Mouse (Mus musculus) adrenal gland, adult 2 months (tissue): ENCODE data around the gene Rrnad1. TPM values are rescaled to one million over a fixed set of nuclear protein-coding genes. Genes with fewer than 3 reads are reported as not detected.

Experiments
- DNase-seq: peaks from one replicate; pipeline ENCODE4 v3.0.0; 2021
- polyA plus RNA-seq: library from polyadenylated mRNA; depleted of rRNA; stranded (reverse); fragments of >200 nt; gene quantifications from 2 replicates; pipeline ENCODE4 v1.2.3, GENCODE M21; 2012; rRNA removed
- total RNA-seq, 2 experiments: library from RNA; stranded (reverse); gene quantifications; 2 replicates each; pipeline ENCODE4 v1.2.3; 2021

Rrnad1 gene
- total and polyA plus RNA-seq, 3 experiments: 13.1 to 41.5 (median 16.3) TPM

- peak; percentile 61 for DNase-seq
Measured at GRCm38 (mm10) chr3:87884708-87885251, 45.7 kb downstream of the Rrnad1 start.

- no peak for DNase-seq
Measured at GRCm38 (mm10) chr3:87884291-87884690, 46.2 kb downstream of the Rrnad1 start.

- peak; percentile 48 for DNase-seq
Measured at GRCm38 (mm10) chr3:87877730-87878129, 52.8 kb downstream of the Rrnad1 start.

Other genes with a start within 250 kb of the Rrnad1 start
- gene Lrrc71, start 182.1 kb downstream of the Rrnad1 start, total RNA-seq: 1 to 10 TPM in 1 of 2 experiments, not detected in 1; 1.2 TPM
- gene Lrrc71, start 182.1 kb downstream of the Rrnad1 start, polyA plus RNA-seq: 0.06 and 0.43 TPM in 2 replicates
- 1 to 10 TPM; 4.6 to 6.3 TPM for gene Ntrk1, start 135.6 kb downstream of the Rrnad1 start, total RNA-seq
- gene Ntrk1, start 135.6 kb downstream of the Rrnad1 start, polyA plus RNA-seq: 8.8 and 17.4 TPM in 2 replicates
- under 1 TPM; 0.52 to 0.69 TPM for gene Insrr, start 133.8 kb downstream of the Rrnad1 start, total RNA-seq
- 1.2 and 3.9 TPM in 2 replicates for gene Insrr, start 133.8 kb downstream of the Rrnad1 start, polyA plus RNA-seq
- 10 to 100 TPM; 20.0 to 23.9 TPM for gene Pear1, start 106.4 kb downstream of the Rrnad1 start, total RNA-seq
- 63.3 and 71.7 TPM in 2 replicates for gene Pear1, start 106.4 kb downstream of the Rrnad1 start, polyA plus RNA-seq
- under 1 TPM; 0.17 to 0.31 TPM for gene Sh2d2a, start 84.0 kb downstream of the Rrnad1 start, total RNA-seq
- gene Sh2d2a, start 84.0 kb downstream of the Rrnad1 start, polyA plus RNA-seq: 0.30 and 0.39 TPM in 2 replicates
- gene Prcc, start 45.1 kb downstream of the Rrnad1 start, total RNA-seq: 10 to 100 TPM; 48.0 to 52.0 TPM
- gene Prcc, start 45.1 kb downstream of the Rrnad1 start, polyA plus RNA-seq: 28.5 and 32.5 TPM in 2 replicates
- 100 to 1,000 TPM; 181 to 206 TPM for gene Hdgf, start 24.4 kb downstream of the Rrnad1 start, total RNA-seq
- 54.3 and 64.8 TPM in 2 replicates for gene Hdgf, start 24.4 kb downstream of the Rrnad1 start, polyA plus RNA-seq
- gene Mrpl24, start 11.2 kb downstream of the Rrnad1 start, total RNA-seq: 100 to 1,000 TPM; 114 to 120 TPM
- gene Mrpl24, start 11.2 kb downstream of the Rrnad1 start, polyA plus RNA-seq: 15.1 and 18.0 TPM in 2 replicates
- gene Isg20l2, start 403 bp downstream of the Rrnad1 start, total RNA-seq: 10 to 100 TPM; 16.3 to 21.4 TPM
- gene Isg20l2, start 403 bp downstream of the Rrnad1 start, polyA plus RNA-seq: 9.4 and 9.7 TPM in 2 replicates
- gene Crabp2, start 17.9 kb upstream of the Rrnad1 start, total RNA-seq: under 1 TPM; 0.52 to 0.72 TPM
- gene Crabp2, start 17.9 kb upstream of the Rrnad1 start, polyA plus RNA-seq: 0.47 TPM in 1 of 2 replicates, not detected in the other
- 1 to 10 TPM; 7.0 to 9.2 TPM for gene Nes, start 40.4 kb upstream of the Rrnad1 start, total RNA-seq
- gene Nes, start 40.4 kb upstream of the Rrnad1 start, polyA plus RNA-seq: 3.5 and 7.0 TPM in 2 replicates
- gene Bcan, start 69.5 kb upstream of the Rrnad1 start, total RNA-seq: 10 to 100 TPM; 52.6 to 54.9 TPM
- 127 and 132 TPM in 2 replicates for gene Bcan, start 69.5 kb upstream of the Rrnad1 start, polyA plus RNA-seq
- not detected for gene Hapln2, start 96.9 kb upstream of the Rrnad1 start, total RNA-seq
- gene Hapln2, start 96.9 kb upstream of the Rrnad1 start, polyA plus RNA-seq: 0.65 TPM in 1 of 2 replicates, not detected in the other
- 10 to 100 TPM; 13.9 to 16.6 TPM for gene Gpatch4, start 112.4 kb upstream of the Rrnad1 start, total RNA-seq
- 2.3 and 3.5 TPM in 2 replicates for gene Gpatch4, start 112.4 kb upstream of the Rrnad1 start, polyA plus RNA-seq
- 100 to 1,000 TPM; 142 to 155 TPM for gene Naxe, start 127.8 kb upstream of the Rrnad1 start, total RNA-seq
- gene Naxe, start 127.8 kb upstream of the Rrnad1 start, polyA plus RNA-seq: 79.6 and 113 TPM in 2 replicates
- gene Ttc24, start 147.6 kb upstream of the Rrnad1 start, total RNA-seq: not detected
- not detected in 2 replicates for gene Ttc24, start 147.6 kb upstream of the Rrnad1 start, polyA plus RNA-seq
- gene Iqgap3, start 151.3 kb upstream of the Rrnad1 start, total RNA-seq: 1 to 10 TPM in 1 of 2 experiments, under 1 TPM in 1; 0.69 to 1.1 TPM
- 3.0 and 3.6 TPM in 2 replicates for gene Iqgap3, start 151.3 kb upstream of the Rrnad1 start, polyA plus RNA-seq
- 100 to 1,000 TPM in 1 of 2 experiments, 10 to 100 TPM in 1; 78.4 to 114 TPM for gene Mef2d, start 211.7 kb upstream of the Rrnad1 start, total RNA-seq
- gene Mef2d, start 211.7 kb upstream of the Rrnad1 start, polyA plus RNA-seq: 173 and 185 TPM in 2 replicates